Mouse (Mus musculus) forebrain, embryonic 14.5 days (tissue): ENCODE data around the gene Fam131a. TPM values are rescaled to one million over a fixed set of nuclear protein-coding genes. Genes with fewer than 3 reads are reported as not detected.

Experiments used
- ATAC-seq: fragments of 200-750 bp; cut with Nextera tagmentation; 2 replicates; pipeline ENCODE4 v1.8.0; 2017; ENCODE audit warnings: mild to moderate bottlenecking, moderate library complexity
- DNase-seq: peaks from one replicate; pipeline ENCODE4 v3.0.0-alpha.2; 2015; ENCODE audit warnings: low spot score
- H3K27ac ChIP-seq: fragments of 300-500 bp; sonication (generic); 2 replicates; pipeline ENCODE4 v1.5.1; 2014; ENCODE audit warnings: low read depth, mild to moderate bottlenecking, control low read depth, low read length, moderate library complexity
- H3K27me3 ChIP-seq: fragments of 300-500 bp; sonication (generic); replicated peaks from 2 replicates; pipeline ENCODE4 v1.6.1; 2014; ENCODE audit warnings: low read length, control low read depth, mixed read lengths; ENCODE audit not compliant: control insufficient read depth, insufficient read depth
- H3K36me3 ChIP-seq: fragments of 300-500 bp; sonication (generic); 2 replicates; pipeline ENCODE4 v1.6.1; 2014; ENCODE audit warnings: low read length, control low read depth; ENCODE audit not compliant: control insufficient read depth, insufficient read depth
- H3K4me1 ChIP-seq: fragments of 300-500 bp; sonication (generic); 2 replicates; pipeline ENCODE4 v1.6.1; 2014; ENCODE audit warnings: antibody characterized with exemption, low read length, control low read depth; ENCODE audit not compliant: control insufficient read depth, insufficient read depth
- H3K4me2 ChIP-seq: fragments of 300-500 bp; sonication (generic); 2 replicates; pipeline ENCODE4 v1.6.1; 2014; ENCODE audit warnings: mild to moderate bottlenecking, control low read depth, low read length
- H3K4me3 ChIP-seq: fragments of 300-500 bp; sonication (generic); 2 replicates; pipeline ENCODE4 v1.5.1; 2014; ENCODE audit warnings: low read depth, low read length, control low read depth
- H3K9ac ChIP-seq: fragments of 300-500 bp; sonication (generic); 2 replicates; pipeline ENCODE4 v1.6.1; 2014; ENCODE audit warnings: mild to moderate bottlenecking, low read length, control low read depth, moderate library complexity
- H3K9me3 ChIP-seq: fragments of 300-500 bp; sonication (generic); replicated peaks from 2 replicates; pipeline ENCODE4 v1.6.1; 2016; ENCODE audit warnings: low read length, control low read depth, mixed read lengths; ENCODE audit not compliant: control insufficient read depth
- WGBS: fragments of 180-500 bp; shearing (Covaris S2); extraction: QIAGEN DNeasy Blood & Tissue Kit; methylation state at CpG from one replicate; pipeline ENCODE4 v1.1.7; 2014; 5-methylcytosine and 5-hydroxymethylcytosine counted together
- polyA plus RNA-seq: library from polyadenylated mRNA; unstranded; fragments of >200 nt; fragmentation: Nextera tagmentation; extraction: Ambion mirVana; gene quantifications from 2 replicates; pipeline ENCODE4 v1.2.1, GENCODE M21; 2014

Fam131a gene
- polyA plus RNA-seq, 1 experiment from 2014 or later = 51.5 TPM

DNA sequence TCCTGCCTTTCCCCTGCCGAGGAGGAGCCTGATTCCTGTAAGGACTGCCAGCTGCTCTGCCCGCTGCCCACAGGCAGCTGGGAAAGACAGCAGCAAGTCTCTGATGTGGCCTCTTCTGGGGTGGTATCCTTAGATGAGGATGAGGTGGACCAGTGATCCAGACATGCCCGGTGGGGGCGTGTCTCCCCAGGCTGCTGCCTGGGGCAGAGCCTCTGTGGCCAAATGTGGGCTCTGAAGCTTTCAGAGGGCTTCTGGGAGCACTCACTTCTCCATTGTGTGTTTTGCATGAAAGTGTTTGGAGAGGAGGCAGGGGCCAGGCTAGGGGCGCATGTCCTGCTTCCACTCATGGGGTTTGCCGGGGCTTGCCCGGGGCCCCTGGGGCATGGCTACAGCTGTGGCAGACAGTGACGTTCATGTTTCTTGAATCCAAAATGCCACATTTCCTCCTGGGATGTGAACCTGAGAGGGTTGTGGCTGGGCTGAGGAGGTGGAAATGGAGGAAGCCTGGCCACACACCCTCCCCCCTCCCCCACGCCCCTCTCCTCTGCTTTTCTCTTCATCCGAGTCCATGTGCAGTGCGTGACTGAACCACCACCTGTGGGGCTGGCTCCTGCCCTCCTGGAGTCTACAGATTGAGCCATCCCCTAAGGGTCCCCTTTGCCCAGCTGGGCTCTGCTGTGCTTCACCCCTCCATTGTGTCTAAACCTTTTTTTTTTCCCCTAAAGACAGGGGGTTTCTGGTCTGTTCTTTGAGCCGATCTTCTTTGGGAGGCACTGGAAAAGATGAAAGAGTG is 8.9 kb downstream of the Fam131a start:
- Histone ChIP-seq H3K9ac (no peak overlapping the region; the same call in 1 of the 2 replicates), H3K4me2 (no peak overlapping the region), H3K27ac (peak overlapping the region; percentile 16; the same call in 1 of the 2 replicates), H3K27me3 (no peaks in the 10 kb centered on the region), H3K9me3 (no peaks in the 10 kb centered on the region), H3K4me1 (peaks cover 8% of the 10 kb centered on the region; the same call in 1 of the 2 replicates), H3K36me3 (peaks cover 41% of the 10 kb centered on the region), H3K4me3 (no peak overlapping the region)
- no peak for DNase-seq
- WGBS = 14% methylated on average over 11 of the region's 12 CpGs
- ATAC-seq = no peak; the same call in 1 of the 2 replicates

DNA sequence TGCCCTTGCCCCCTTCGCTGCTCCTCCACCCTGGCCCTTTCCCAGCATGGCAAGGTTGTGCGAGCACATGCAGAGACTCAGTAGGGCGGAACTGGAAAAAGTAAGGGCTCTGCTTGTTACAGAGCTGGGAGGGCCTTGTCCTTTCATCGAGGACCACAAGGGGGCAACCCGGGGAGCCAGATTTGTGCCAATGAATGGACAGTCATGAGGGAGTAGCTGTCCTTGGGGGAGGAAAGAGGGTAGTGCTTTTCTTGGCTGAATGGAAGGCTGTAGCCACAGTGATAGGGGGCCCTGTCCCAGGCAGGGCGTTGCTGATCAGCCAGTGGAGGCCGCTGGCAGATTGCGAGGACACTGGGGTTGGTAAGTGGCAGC is 9.5 kb downstream of the Fam131a start:
- Histone ChIP-seq H3K27ac (no peak overlapping the region), H3K27me3 (no peaks in the 10 kb centered on the region), H3K4me2 (no peak overlapping the region), H3K4me3 (no peak overlapping the region), H3K36me3 (peaks cover 47% of the 10 kb centered on the region), H3K4me1 (peaks cover 8% of the 10 kb centered on the region; the same call in 1 of the 2 replicates), H3K9ac (no peak overlapping the region), H3K9me3 (no peaks in the 10 kb centered on the region)
- WGBS = 3% methylated on average over 8 of the region's 8 CpGs
- peak; percentile 62 for ATAC-seq
- peak; percentile 69 for DNase-seq

DNA sequence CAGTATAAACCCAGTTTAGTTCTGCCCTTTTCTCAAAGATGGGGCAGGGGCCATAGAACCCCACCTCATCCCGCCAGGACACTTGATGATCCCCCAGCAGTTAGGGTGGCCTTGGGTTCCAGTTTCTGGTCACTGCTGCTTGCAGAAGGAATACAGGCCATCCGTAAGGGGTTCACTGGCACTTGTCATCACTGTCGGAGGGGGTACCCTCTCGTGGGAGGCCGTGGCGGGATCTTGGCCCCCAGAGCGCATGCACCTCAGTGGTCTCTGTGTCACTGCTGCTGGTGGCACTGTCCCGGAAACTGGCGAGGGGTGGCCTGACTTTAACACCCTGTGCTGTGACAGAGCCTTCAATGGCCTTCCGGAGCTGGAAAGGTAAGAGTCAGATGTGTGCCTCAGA is 10.0 kb downstream of the Fam131a start:
- Histone ChIP-seq H3K36me3 (peaks cover 53% of the 10 kb centered on the region), H3K27ac (no peak overlapping the region), H3K27me3 (no peaks in the 10 kb centered on the region), H3K4me3 (no peak overlapping the region), H3K9ac (no peak overlapping the region), H3K4me1 (peaks cover 8% of the 10 kb centered on the region; the same call in 1 of the 2 replicates), H3K9me3 (no peaks in the 10 kb centered on the region), H3K4me2 (no peak overlapping the region)
- ATAC-seq (no peak; the same call in 1 of the 2 replicates), DNase-seq (no peak)
- 92% methylated on average over 10 of the region's 10 CpGs for WGBS

DNA sequence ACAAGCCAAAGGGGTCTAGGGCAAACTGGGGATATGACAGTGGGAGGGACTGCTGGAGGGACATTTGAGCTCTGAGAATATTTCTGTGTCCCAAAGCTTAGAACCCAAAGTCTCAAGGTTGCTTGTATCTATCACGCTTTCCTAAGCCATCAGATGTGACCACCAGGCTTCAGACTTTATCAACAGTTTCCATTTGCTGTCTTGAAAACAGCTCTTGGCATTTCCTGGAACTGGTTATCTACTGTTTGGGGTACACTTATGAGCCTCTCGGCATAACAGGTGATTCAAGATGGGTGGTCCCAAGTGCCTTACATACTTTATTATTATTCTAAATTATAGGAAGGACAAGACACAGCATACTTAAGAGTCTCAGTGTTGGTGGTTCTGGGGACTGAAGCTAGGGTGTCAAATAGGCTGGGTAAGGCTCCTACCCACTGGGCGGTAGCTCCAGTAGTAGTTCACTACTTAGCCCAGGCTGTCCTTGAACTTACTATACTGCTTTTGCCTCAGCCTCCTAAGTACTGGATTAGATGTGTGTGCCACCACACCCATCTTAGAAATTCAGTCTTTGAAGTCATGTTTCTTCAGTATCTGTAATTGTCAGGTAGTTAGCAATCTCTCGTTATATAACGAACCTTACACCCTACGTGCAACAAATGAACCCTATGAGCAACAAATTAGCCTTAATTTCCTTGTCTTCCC is 10.8 kb downstream of the Fam131a start:
- no peak for DNase-seq
- peaks cover 8% of the 10 kb centered on the region; the same call in 1 of the 2 replicates for H3K4me1 ChIP-seq
- H3K36me3 ChIP-seq = peaks cover 47% of the 10 kb centered on the region
- no peaks in the 10 kb centered on the region for H3K9me3 ChIP-seq
- no peak overlapping the region for H3K4me2 ChIP-seq
- H3K27ac ChIP-seq = no peak overlapping the region
- 81% methylated on average over 6 of the region's 6 CpGs for WGBS
- H3K9ac ChIP-seq = no peak overlapping the region
- H3K4me3 ChIP-seq = no peak overlapping the region
- no peak for ATAC-seq
- no peaks in the 10 kb centered on the region for H3K27me3 ChIP-seq

DNA sequence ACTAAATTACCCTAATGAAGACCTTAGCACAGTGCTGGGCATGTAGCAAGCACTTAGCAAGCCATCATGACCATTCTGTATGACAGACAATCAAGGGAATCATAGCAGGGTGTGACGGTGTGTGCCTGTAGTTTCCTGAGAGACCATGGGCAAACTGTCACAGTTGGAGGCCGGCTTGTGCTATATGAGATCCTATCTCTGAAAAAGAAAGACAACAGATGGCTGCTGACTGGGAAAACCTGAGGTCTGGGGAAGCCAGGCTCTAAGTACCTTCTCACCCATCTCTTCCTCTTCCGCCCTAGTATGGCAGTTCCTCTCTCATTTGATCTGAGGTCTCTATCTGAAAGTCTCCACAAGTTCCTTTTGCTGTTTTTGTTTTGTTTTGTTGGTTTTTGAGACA is 12.7 kb downstream of the Fam131a start:
- Histone ChIP-seq H3K36me3 (peaks cover 41% of the 10 kb centered on the region), H3K4me3 (no peak overlapping the region), H3K9me3 (no peaks in the 10 kb centered on the region)

DNA sequence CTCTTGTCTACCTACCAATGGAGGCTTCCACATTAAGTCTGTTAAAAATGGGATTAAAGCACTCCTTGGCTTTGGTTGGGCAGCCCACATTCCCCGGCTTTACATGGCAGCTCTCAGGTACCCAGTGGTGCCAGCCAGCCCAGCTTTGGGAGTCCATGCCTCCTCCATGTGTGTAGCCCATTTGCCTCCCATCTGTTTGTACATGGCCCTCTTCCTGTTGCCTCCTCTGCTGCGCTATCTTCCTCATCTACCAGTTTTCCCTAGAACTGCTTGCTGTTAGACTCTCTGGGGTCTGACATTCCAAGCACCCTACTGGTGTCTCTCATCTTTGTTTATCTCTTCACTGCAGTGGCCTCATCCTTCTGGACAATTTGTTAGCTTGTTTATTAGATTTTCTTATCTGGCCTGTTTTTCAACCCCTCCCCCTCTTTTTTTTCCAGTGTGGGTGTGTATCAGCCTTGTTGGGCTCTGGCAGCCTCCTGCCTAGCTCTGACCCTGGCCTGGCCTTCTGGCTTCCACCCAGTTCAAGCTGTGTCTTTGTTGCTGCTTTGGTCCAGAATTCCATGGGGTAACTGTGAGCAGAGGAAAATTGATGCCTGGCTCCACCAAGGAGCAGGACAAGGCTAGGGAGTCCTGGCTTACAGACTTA is 13.5 kb downstream of the Fam131a start:
- Histone ChIP-seq H3K4me3 (no peak overlapping the region), H3K9ac (no peak overlapping the region), H3K36me3 (peaks cover 46% of the 10 kb centered on the region), H3K9me3 (no peaks in the 10 kb centered on the region), H3K4me1 (peaks cover 8% of the 10 kb centered on the region; the same call in 1 of the 2 replicates), H3K27ac (no peak overlapping the region), H3K4me2 (no peak overlapping the region), H3K27me3 (no peaks in the 10 kb centered on the region)
- DNase-seq (no peak), ATAC-seq (no peak)
- WGBS = 88% methylated on average over 2 of the region's 2 CpGs

More for the DNA sequence above, 12.7 kb downstream of the Fam131a start:
- Histone ChIP-seq H3K4me1 (peaks cover 8% of the 10 kb centered on the region; the same call in 1 of the 2 replicates), H3K27me3 (no peaks in the 10 kb centered on the region), H3K9ac (no peak overlapping the region), H3K4me2 (no peak overlapping the region), H3K27ac (no peak overlapping the region)
- 83% methylated on average over 3 of the region's 3 CpGs for WGBS
- no peak for DNase-seq
- ATAC-seq = no peak

DNA sequence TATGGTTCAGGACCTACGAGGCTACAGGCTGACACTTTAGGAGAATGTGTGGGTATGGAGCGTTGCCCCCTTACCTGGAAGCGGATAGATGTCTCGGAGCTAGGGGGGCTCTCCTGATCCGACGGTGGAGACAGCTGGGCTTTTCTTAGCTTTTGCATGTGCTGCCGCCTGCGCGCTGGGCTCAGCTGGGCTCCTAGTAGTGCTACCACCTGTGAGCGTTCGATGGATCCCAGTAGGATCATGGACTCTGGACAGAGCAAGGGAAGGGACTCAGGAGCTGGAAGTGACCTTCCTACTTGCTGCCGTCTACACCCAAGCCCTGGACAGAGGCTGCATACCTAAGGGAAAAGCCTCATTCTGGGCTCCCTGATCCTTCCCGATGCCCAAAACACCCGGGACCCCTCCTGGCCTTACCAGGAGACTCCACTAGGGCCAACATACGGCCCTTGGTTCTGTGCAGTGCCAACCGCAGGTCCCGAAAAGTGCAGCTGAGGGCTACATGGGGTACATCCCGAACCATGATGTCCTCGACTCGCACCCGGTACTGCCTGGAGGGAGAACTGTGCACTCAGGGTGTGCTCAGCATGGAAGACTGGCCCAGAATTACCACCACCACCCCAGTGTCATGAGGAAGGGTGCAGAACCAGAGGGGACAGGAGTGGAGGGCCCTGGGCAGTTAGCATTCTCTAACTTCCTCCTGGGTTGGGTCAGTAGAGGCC is 15.3 kb downstream of the Fam131a start:
- H3K4me3 ChIP-seq = no peak overlapping the region
- WGBS = 93% methylated on average over 21 of the region's 21 CpGs
- H3K9me3 ChIP-seq = no peaks in the 10 kb centered on the region
- H3K27me3 ChIP-seq = no peaks in the 10 kb centered on the region
- peaks cover 53% of the 10 kb centered on the region for H3K36me3 ChIP-seq
- H3K9ac ChIP-seq = no peak overlapping the region
- no peak for ATAC-seq
- H3K4me1 ChIP-seq = no peaks in the 10 kb centered on the region
- H3K27ac ChIP-seq = no peak overlapping the region
- no peak for DNase-seq
- no peak overlapping the region for H3K4me2 ChIP-seq

DNA sequence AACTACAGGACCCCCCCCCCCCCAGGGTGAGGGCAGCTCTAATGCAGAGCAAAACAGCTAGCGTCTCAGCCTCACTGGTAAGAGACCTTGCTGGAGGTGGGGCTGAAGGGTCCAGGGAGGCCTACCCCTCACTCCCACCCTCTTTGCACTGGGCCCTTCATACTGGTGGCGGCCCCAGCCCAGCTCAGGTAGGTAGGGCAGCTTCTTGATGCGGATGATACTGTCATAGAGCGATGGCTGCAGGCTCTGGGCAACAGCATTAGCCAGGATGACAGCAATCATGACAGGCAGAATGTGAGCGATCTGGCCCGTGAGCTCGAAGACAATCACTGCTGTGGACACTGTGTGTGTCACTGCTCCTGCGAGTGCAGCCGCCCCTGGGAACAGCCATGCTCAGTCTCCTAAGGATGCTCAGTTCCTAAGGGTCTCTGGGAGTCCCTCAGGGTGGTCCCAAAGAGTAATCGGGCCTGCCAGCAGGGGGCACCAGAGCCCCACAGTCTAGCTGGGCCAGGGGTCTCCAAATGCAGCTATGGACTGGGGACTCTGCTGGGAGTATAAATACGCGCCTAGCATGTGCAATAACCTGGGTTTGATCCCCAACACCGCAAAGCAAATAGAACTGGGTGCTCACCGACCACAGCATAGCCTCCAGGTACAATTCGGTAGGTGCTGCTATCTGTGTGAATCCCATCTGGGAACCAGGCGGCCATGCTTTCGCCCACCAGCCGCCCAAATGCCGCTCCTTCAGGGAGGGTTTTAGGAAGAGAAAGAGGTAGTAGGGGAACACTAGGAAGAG is 16.1 kb downstream of the Fam131a start:
- Histone ChIP-seq H3K36me3 (peaks cover 49% of the 10 kb centered on the region), H3K4me3 (no peak overlapping the region), H3K4me1 (peaks cover 3% of the 10 kb centered on the region; the same call in 1 of the 2 replicates), H3K9me3 (no peaks in the 10 kb centered on the region), H3K9ac (no peak overlapping the region), H3K4me2 (no peak overlapping the region), H3K27ac (no peak overlapping the region), H3K27me3 (no peaks in the 10 kb centered on the region)
- peak; percentile 81 for ATAC-seq
- WGBS = 72% methylated on average over 19 of the region's 19 CpGs
- DNase-seq = peak; percentile 80
